Mouse (Mus musculus) stomach, postnatal 0 days (tissue): ENCODE measurements around the gene Eva1a. TPM values are rescaled to one million over a fixed set of nuclear protein-coding genes. Genes with fewer than 3 reads are reported as not detected.
A peak's percentile ranks its signal among the peaks of the same experiment; 100 is the strongest.

Source experiments
- ATAC-seq: fragments of 200-750 bp; cut with Nextera tagmentation; 2 replicates; pipeline ENCODE4 v1.8.0; 2017; ENCODE audit not compliant: low FRiP score, low TSS enrichment
- DNase-seq: peaks from one replicate; pipeline ENCODE4 v3.0.0-alpha.2; 2016; ENCODE audit warnings: low spot score
- H3K27ac ChIP-seq: fragments of 300-500 bp; sonication (generic); replicated peaks from 2 replicates; pipeline ENCODE4 v1.5.1; 2014; ENCODE audit warnings: mild to moderate bottlenecking, control low read depth
- H3K27me3 ChIP-seq: fragments of 300-500 bp; sonication (generic); 2 replicates; pipeline ENCODE4 v1.6.1; 2014; ENCODE audit warnings: low read length; ENCODE audit not compliant: control insufficient read depth, insufficient read depth
- H3K36me3 ChIP-seq: fragments of 300-500 bp; sonication (generic); 2 replicates; pipeline ENCODE4 v1.6.1; 2014; ENCODE audit warnings: low read length, mixed read lengths; ENCODE audit not compliant: control insufficient read depth, insufficient read depth
- H3K4me1 ChIP-seq: fragments of 300-500 bp; sonication (generic); replicated peaks from 2 replicates; pipeline ENCODE4 v1.6.1; 2014; ENCODE audit warnings: antibody characterized with exemption; ENCODE audit not compliant: control insufficient read depth, insufficient read depth
- H3K4me2 ChIP-seq: fragments of 300-500 bp; sonication (generic); replicated peaks from 2 replicates; pipeline ENCODE4 v1.6.1; 2014; ENCODE audit warnings: low read depth, mild to moderate bottlenecking, control low read depth, moderate library complexity
- H3K4me3 ChIP-seq: fragments of 300-500 bp; sonication (generic); 2 replicates; pipeline ENCODE4 v1.5.1; 2014; ENCODE audit warnings: low read depth, low read length, control low read depth
- H3K9ac ChIP-seq: fragments of 300-500 bp; sonication (generic); 2 replicates; pipeline ENCODE4 v1.6.1; 2014; ENCODE audit warnings: mild to moderate bottlenecking, low read length, control low read depth, mixed read lengths
- H3K9me3 ChIP-seq: fragments of 300-500 bp; sonication (generic); 2 replicates; pipeline ENCODE4 v1.6.1; 2016; ENCODE audit warnings: low read length; ENCODE audit not compliant: control insufficient read depth
- CTCF ChIP-seq: IDR thresholded peaks from 2 replicates; pipeline ENCODE4 v1.5.1; 2016; ENCODE audit warnings: antibody characterized with exemption, low read depth, mild to moderate bottlenecking, moderate library complexity
- EP300 ChIP-seq: optimal IDR thresholded peaks from 2 replicates; pipeline ENCODE3; 2016; ENCODE audit warnings: antibody characterized with exemption
- WGBS: fragments of 180-500 bp; shearing (Covaris S2); extraction: QIAGEN DNeasy Blood & Tissue Kit; methylation state at CpG from one replicate; pipeline ENCODE4 v1.1.7; 2014; 5-methylcytosine and 5-hydroxymethylcytosine counted together
- polyA plus RNA-seq: library from polyadenylated mRNA; unstranded; fragments of >200 nt; fragmentation: Nextera tagmentation; extraction: Ambion mirVana; gene quantifications from 2 replicates; pipeline ENCODE4 v1.2.1, GENCODE M21; 2015

Gene Eva1a
- polyA plus RNA-seq, 1 experiment from 2014 or later: 15.4 TPM

- Histone ChIP-seq H3K27me3 (no peaks in the 10 kb centered on the region), H3K4me3 (no peak overlapping the region), H3K4me1 (no peaks in the 10 kb centered on the region), H3K9me3 (no peaks in the 10 kb centered on the region), H3K4me2 (no peak overlapping the region), H3K36me3 (0 out of 2 replicates have a peak, but pooled peaks cover 2% of the 10 kb centered on the region), H3K27ac (no peak overlapping the region), H3K9ac (no peak overlapping the region)
- TF ChIP-seq CTCF: no peak
- TF ChIP-seq EP300: no peak
- WGBS: 89% methylated on average over 2 of the region's 2 CpGs
- ATAC-seq (peak; percentile 84), DNase-seq (peak; percentile 63)
These were observed 32.2 kb downstream of the Eva1a start for GRCm38 (mm10) chr6:82073011-82073410.

GRCm38 (mm10) chr6:82073567-82073966, 32.7 kb downstream of the Eva1a start:
- Histone ChIP-seq H3K36me3 (0 out of 2 replicates have a peak, but pooled peaks cover 2% of the 10 kb centered on the region), H3K27me3 (no peaks in the 10 kb centered on the region), H3K4me2 (no peak overlapping the region), H3K9me3 (no peaks in the 10 kb centered on the region), H3K4me3 (no peak overlapping the region), H3K4me1 (no peaks in the 10 kb centered on the region), H3K9ac (no peak overlapping the region), H3K27ac (no peak overlapping the region)
- ATAC-seq: no peak
- no peak for DNase-seq
- WGBS: 87% methylated on average over 3 of the region's 3 CpGs
- TF ChIP-seq EP300 (no peak), CTCF (no peak)

GRCm38 (mm10) chr6:82076364-82076763, 35.5 kb downstream of the Eva1a start:
- H3K9me3 ChIP-seq: no peaks in the 10 kb centered on the region
- 88% methylated on average over 4 of the region's 4 CpGs for WGBS
- no peak for TF ChIP-seq CTCF
- no peak for TF ChIP-seq EP300
- H3K27ac ChIP-seq: no peak overlapping the region
- DNase-seq (no peak), ATAC-seq (no peak)
- H3K4me2 ChIP-seq: no peak overlapping the region
- H3K4me3 ChIP-seq: no peak overlapping the region
- no peak overlapping the region for H3K9ac ChIP-seq
- H3K36me3 ChIP-seq: 0 out of 2 replicates have a peak, but pooled peaks cover 2% of the 10 kb centered on the region
- H3K4me1 ChIP-seq: no peaks in the 10 kb centered on the region
- no peaks in the 10 kb centered on the region for H3K27me3 ChIP-seq

- no peaks in the 10 kb centered on the region for H3K27me3 ChIP-seq
- H3K4me2 ChIP-seq: no peak overlapping the region
- H3K27ac ChIP-seq: no peak overlapping the region
- no peaks in the 10 kb centered on the region for H3K9me3 ChIP-seq
- no peak overlapping the region for H3K4me3 ChIP-seq
- DNase-seq: no peak
- H3K4me1 ChIP-seq: no peaks in the 10 kb centered on the region
- no peaks in the 10 kb centered on the region for H3K36me3 ChIP-seq
- TF ChIP-seq CTCF: no peak
- no peak for TF ChIP-seq EP300
- no peak overlapping the region for H3K9ac ChIP-seq
- WGBS: 93% methylated on average over 4 of the region's 4 CpGs
- no peak for ATAC-seq
These were observed 38.0 kb downstream of the Eva1a start for GRCm38 (mm10) chr6:82078875-82079274.

GRCm38 (mm10) chr6:82083655-82084054, 42.8 kb downstream of the Eva1a start:
- no peak overlapping the region for H3K9ac ChIP-seq
- DNase-seq (no peak), ATAC-seq (no peak)
- no peak overlapping the region for H3K4me3 ChIP-seq
- no peak overlapping the region for H3K4me2 ChIP-seq
- H3K27ac ChIP-seq: 0 out of 2 replicates have a peak overlapping the region, but pooled peaks have one; percentile 36
- no peaks in the 10 kb centered on the region for H3K27me3 ChIP-seq
- no peaks in the 10 kb centered on the region for H3K36me3 ChIP-seq
- no peak for TF ChIP-seq CTCF
- no peaks in the 10 kb centered on the region for H3K4me1 ChIP-seq
- WGBS: 74% methylated on average over 6 of the region's 6 CpGs
- H3K9me3 ChIP-seq: no peaks in the 10 kb centered on the region

- Histone ChIP-seq H3K9ac (no peak overlapping the region), H3K4me1 (no peaks in the 10 kb centered on the region), H3K9me3 (no peaks in the 10 kb centered on the region), H3K36me3 (no peaks in the 10 kb centered on the region), H3K27ac (0 out of 2 replicates have a peak overlapping the region, but pooled peaks have one; percentile 36), H3K4me2 (no peak overlapping the region), H3K4me3 (no peak overlapping the region), H3K27me3 (no peaks in the 10 kb centered on the region)
- no peak for DNase-seq
- 53% methylated on average over 3 of the region's 3 CpGs for WGBS
- peak; percentile 76 for ATAC-seq
- TF ChIP-seq CTCF (no peak), EP300 (no peak)
These were observed 43.4 kb downstream of the Eva1a start for GRCm38 (mm10) chr6:82084235-82084634.
